Mouse (Mus musculus): ENCODE results near the gene Ccdc33.

GRCm38 (mm10) chr9:58027426-58028180, 91.0 kb downstream of the Ccdc33 start:
- TF ChIP-seq POLR2A (IDR thresholded peaks at IDR 0.05; ENCODE audit: borderline replicate concordance, insufficient read depth, low read length) (no peak), CTCF (IDR thresholded peaks at IDR 0.05; ENCODE audit: borderline replicate concordance, insufficient read depth, low read depth, low read length) (no peak)

Measured in cerebellum, adult 2 months (tissue).